Mouse (Mus musculus) liver, postnatal 0 days (tissue): ENCODE measurements around the gene Emp1. TPM values are rescaled to one million over a fixed set of nuclear protein-coding genes. Genes with fewer than 3 reads are reported as not detected.

ENCODE experiments used
- ATAC-seq: fragments of 200-750 bp; cut with Nextera tagmentation; 2 replicates; pipeline ENCODE4 v1.8.0; 2017; ENCODE audit warnings: mild to moderate bottlenecking, moderate library complexity
- DNase-seq: peaks from one replicate; pipeline ENCODE4 v3.0.0-alpha.2; 2016
- H3K27ac ChIP-seq: fragments of 300-500 bp; sonication (generic); 2 replicates; pipeline ENCODE4 v1.5.1; 2014; ENCODE audit warnings: antibody characterized with exemption, moderate library complexity, mild to moderate bottlenecking, low read depth
- H3K27me3 ChIP-seq: fragments of 300-500 bp; sonication (generic); 2 replicates; pipeline ENCODE4 v1.6.1; 2014; ENCODE audit warnings: low read length, control low read depth, mixed read lengths; ENCODE audit not compliant: insufficient read depth
- H3K36me3 ChIP-seq: fragments of 300-500 bp; sonication (generic); replicated peaks from 2 replicates; pipeline ENCODE4 v1.6.1; 2014; ENCODE audit warnings: mild to moderate bottlenecking, control low read depth, low read length, moderate library complexity, mixed read lengths; ENCODE audit not compliant: insufficient read depth
- H3K4me1 ChIP-seq: fragments of 300-500 bp; sonication (generic); 2 replicates; pipeline ENCODE4 v1.6.1; 2014; ENCODE audit warnings: antibody characterized with exemption, mild to moderate bottlenecking, control low read depth; ENCODE audit not compliant: insufficient read depth
- H3K4me2 ChIP-seq: fragments of 300-500 bp; sonication (generic); 2 replicates; pipeline ENCODE4 v1.6.1; 2014; ENCODE audit warnings: low read depth, mild to moderate bottlenecking, low read length, moderate library complexity, mixed read lengths
- H3K4me3 ChIP-seq: fragments of 300-500 bp; sonication (generic); 2 replicates; pipeline ENCODE4 v1.5.1; 2014; ENCODE audit warnings: low read depth, low read length
- H3K9ac ChIP-seq: fragments of 300-500 bp; sonication (generic); replicated peaks from 2 replicates; pipeline ENCODE4 v1.6.1; 2014; ENCODE audit warnings: mild to moderate bottlenecking, moderate library complexity
- H3K9me3 ChIP-seq: fragments of 300-500 bp; sonication (generic); 2 replicates; pipeline ENCODE4 v1.6.1; 2016; ENCODE audit warnings: mild to moderate bottlenecking, control low read depth, low read length, mixed read lengths
- CTCF ChIP-seq: sonication (generic); IDR thresholded peaks from 2 replicates; pipeline ENCODE4 v1.5.1; 2016; ENCODE audit warnings: antibody characterized with exemption, low read depth
- EP300 ChIP-seq: IDR thresholded peaks from 2 replicates; pipeline ENCODE4 v1.6.1; 2016; ENCODE audit warnings: antibody characterized with exemption, low read depth, mild to moderate bottlenecking
- WGBS: fragments of 180-500 bp; shearing (Covaris S2); extraction: QIAGEN DNeasy Blood & Tissue Kit; methylation state at CpG from one replicate; pipeline ENCODE4 v1.1.7; 2014; ENCODE audit not compliant: insufficient replicate concordance; 5-methylcytosine and 5-hydroxymethylcytosine counted together
- polyA plus RNA-seq: library from polyadenylated mRNA; unstranded; fragments of >200 nt; fragmentation: Nextera tagmentation; extraction: Ambion mirVana; gene quantifications from 2 replicates; pipeline ENCODE4 v1.2.1, GENCODE M21; 2015

Emp1 gene
- polyA plus RNA-seq, 1 experiment from 2014 or later = 1.2 TPM

- Histone ChIP-seq H3K9ac (no peak overlapping the region), H3K27me3 (0 out of 2 replicates have a peak, but pooled peaks cover 2% of the 10 kb centered on the region), H3K27ac (no peak overlapping the region), H3K36me3 (no peaks in the 10 kb centered on the region), H3K4me2 (no peak overlapping the region), H3K9me3 (no peaks in the 10 kb centered on the region), H3K4me3 (no peak overlapping the region), H3K4me1 (no peaks in the 10 kb centered on the region)
- no peak for ATAC-seq
- no peak for DNase-seq
- WGBS = 71% methylated on average over 8 of the region's 8 CpGs
- no peak for TF ChIP-seq EP300
- no peak for TF ChIP-seq CTCF
Observed at GRCm38 (mm10) chr6:135395375-135395774, 33.0 kb downstream of the Emp1 start.

GRCm38 (mm10) chr6:135397089-135397488, 34.7 kb downstream of the Emp1 start:
- Histone ChIP-seq H3K9ac (no peak overlapping the region), H3K4me1 (no peaks in the 10 kb centered on the region), H3K27me3 (0 out of 2 replicates have a peak, but pooled peaks cover 2% of the 10 kb centered on the region), H3K4me2 (no peak overlapping the region), H3K9me3 (no peaks in the 10 kb centered on the region), H3K4me3 (no peak overlapping the region), H3K36me3 (no peaks in the 10 kb centered on the region), H3K27ac (no peak overlapping the region)
- ATAC-seq = no peak
- no peak for TF ChIP-seq EP300
- TF ChIP-seq CTCF = no peak
- WGBS = 77% methylated on average over 4 of the region's 4 CpGs
- peak; percentile 22 for DNase-seq

DNA sequence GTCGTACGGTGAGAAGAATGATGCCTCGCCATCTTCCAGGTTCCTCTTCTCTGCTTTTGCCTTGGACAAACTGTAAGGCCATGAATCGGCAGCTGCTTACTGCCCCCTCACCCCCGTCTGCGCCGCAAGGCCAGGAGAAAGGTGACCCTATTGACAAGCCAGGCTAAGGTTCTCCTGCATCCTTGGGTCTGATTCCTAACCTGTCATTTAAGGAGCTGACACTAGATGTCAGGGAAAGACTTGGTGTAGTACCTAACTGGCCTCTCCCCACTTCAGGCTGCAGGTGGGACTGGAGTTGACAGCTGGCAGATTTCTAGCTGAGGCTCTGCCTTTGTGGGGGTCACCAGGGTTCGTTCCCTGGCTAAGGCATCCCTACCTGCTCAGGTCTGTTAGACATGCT, 35.4 kb downstream of the Emp1 start:
- no peak for TF ChIP-seq CTCF
- TF ChIP-seq EP300 = no peak
- Histone ChIP-seq H3K27ac (no peak overlapping the region), H3K4me1 (no peaks in the 10 kb centered on the region), H3K4me2 (no peak overlapping the region), H3K4me3 (no peak overlapping the region), H3K36me3 (no peaks in the 10 kb centered on the region), H3K9ac (no peak overlapping the region), H3K27me3 (0 out of 2 replicates have a peak, but pooled peaks cover 2% of the 10 kb centered on the region), H3K9me3 (no peaks in the 10 kb centered on the region)
- 79% methylated on average over 8 of the region's 8 CpGs for WGBS
- ATAC-seq = no peak
- DNase-seq = no peak

DNA sequence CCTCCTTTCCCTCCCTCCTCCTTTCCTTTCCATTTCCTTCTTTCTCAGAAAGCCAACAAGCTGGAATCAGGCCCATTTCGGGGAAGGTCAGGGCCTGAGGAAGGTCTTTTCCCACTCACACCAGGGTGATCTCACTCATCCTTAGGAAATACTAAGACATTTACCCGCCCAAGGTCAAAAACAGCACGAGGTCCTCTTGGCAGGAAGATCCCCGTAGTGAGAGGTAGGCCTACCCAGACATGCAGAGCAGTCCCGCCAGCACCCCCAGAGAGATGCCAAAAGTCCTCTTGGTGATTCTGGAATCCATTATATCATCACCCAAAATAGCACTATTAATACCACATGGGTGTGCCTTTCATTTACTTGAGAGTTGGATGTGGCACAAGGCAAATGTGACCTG, 36.5 kb downstream of the Emp1 start:
- no peaks in the 10 kb centered on the region for H3K9me3 ChIP-seq
- H3K27me3 ChIP-seq = 0 out of 2 replicates have a peak, but pooled peaks cover 2% of the 10 kb centered on the region
- WGBS = 63% methylated on average over 5 of the region's 5 CpGs
- no peak for DNase-seq
- no peak for TF ChIP-seq EP300
- no peak for TF ChIP-seq CTCF
- no peak for ATAC-seq
- H3K4me3 ChIP-seq = no peak overlapping the region
- no peak overlapping the region for H3K9ac ChIP-seq
- no peaks in the 10 kb centered on the region for H3K36me3 ChIP-seq
- H3K27ac ChIP-seq = no peak overlapping the region
- no peak overlapping the region for H3K4me2 ChIP-seq
- H3K4me1 ChIP-seq = no peaks in the 10 kb centered on the region

GRCm38 (mm10) chr6:135400306-135400705, 38.0 kb downstream of the Emp1 start:
- H3K4me2 ChIP-seq = no peak overlapping the region
- no peak overlapping the region for H3K27ac ChIP-seq
- H3K4me1 ChIP-seq = no peaks in the 10 kb centered on the region
- H3K9me3 ChIP-seq = no peaks in the 10 kb centered on the region
- H3K9ac ChIP-seq = no peak overlapping the region
- no peak overlapping the region for H3K4me3 ChIP-seq
- peak; percentile 73 for DNase-seq
- ATAC-seq = peak; percentile 33; the same call in 1 of the 2 replicates
- TF ChIP-seq EP300 (no peak), CTCF (peak; percentile 85)
- 21% methylated on average over 3 of the region's 3 CpGs for WGBS
- H3K36me3 ChIP-seq = no peaks in the 10 kb centered on the region
- H3K27me3 ChIP-seq = 0 out of 2 replicates have a peak, but pooled peaks cover 2% of the 10 kb centered on the region

DNA sequence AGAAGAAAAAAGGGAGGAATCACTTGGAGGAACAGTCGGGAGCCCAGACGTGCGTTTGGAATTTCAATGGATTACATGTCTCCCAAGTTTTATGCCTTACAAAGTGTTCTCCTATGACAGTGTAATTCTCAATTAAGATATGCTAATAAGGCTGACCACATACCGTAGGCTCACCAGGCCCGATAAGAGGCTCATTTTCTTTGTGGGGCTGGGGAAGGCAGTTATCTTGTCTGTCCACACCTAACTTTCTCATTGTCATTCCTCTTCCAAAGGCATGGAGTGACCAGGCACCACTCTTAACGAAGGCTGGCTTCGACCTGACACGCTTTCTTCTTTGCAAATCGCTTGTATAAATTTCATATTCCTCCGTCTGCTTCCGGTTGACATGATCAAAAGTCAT, 42.7 kb downstream of the Emp1 start:
- Histone ChIP-seq H3K4me3 (no peak overlapping the region), H3K27me3 (0 out of 2 replicates have a peak, but pooled peaks cover 3% of the 10 kb centered on the region), H3K4me2 (no peak overlapping the region), H3K27ac (no peak overlapping the region), H3K9me3 (no peaks in the 10 kb centered on the region), H3K9ac (no peak overlapping the region), H3K4me1 (no peaks in the 10 kb centered on the region), H3K36me3 (no peaks in the 10 kb centered on the region)
- ATAC-seq (peak; percentile 43; the same call in 1 of the 2 replicates), DNase-seq (no peak)
- WGBS = 57% methylated on average over 11 of the region's 11 CpGs
- TF ChIP-seq CTCF (no peak), EP300 (no peak)
